In the genomic region with DNA sequence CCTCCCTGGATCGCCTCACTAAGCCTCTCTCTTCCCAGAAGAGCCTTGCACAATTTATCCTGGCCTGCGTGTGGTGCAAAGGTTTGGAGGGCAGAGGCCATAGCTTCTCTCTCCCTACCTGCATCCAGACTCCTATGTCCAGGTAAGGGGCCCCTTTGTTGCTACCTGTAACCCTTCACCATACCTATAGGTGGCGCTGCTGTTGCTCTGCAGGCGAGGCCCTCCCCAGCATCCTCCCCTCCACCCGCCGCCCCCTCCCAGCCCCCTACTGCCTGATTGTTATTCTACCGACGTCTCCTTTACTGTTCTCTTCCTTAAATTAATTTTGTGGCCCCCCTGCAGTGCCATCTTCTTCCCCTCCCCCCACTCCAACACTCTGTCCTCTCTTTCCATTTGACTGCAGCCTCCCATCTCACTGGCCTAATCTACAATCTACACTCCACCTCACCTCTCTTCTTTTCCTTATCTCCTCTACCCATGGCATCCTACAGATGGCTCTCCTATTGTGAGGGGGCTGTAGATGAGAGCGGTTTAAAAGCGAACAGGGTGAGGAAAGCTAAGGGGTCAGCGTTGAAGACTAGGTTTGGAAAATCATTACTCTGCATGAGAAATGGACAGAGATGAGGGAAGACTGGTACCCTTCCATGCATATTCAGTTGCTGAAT, we compare ENCODE assay signal across 9 mouse cellular contexts. TPM values are rescaled to one million over a fixed set of nuclear protein-coding genes. Genes with fewer than 3 reads are reported as not detected.
DNase-seq lines count a peak whose midpoint lies in the region; ATAC-seq and TF ChIP-seq lines count a peak whose summit lies in the region.
"Had no signal": no experiment of that assay in that cellular context is flagged by ENCODE, and none has a peak within 500 bp of the region (broad histone marks: within the 10 kb centered on the region; RNA-seq: fewer than 3 reads in every experiment).

No protein-coding gene starts in this region.

- ATAC-seq in forebrain, embryonic 12.5 days (ENCODE audit: low FRiP score): peak; percentile 37
- ATAC-seq in liver, embryonic 15.5 days (ENCODE audit: insufficient read depth): no peak
- no peak for ATAC-seq in stomach, postnatal 0 days (ENCODE audit: low FRiP score, low TSS enrichment)

- H3K27me3 ChIP-seq in forebrain, embryonic 12.5 days: no peaks in the 10 kb centered on the region
- no peaks in the 10 kb centered on the region for H3K27me3 ChIP-seq in liver, embryonic 15.5 days
- H3K27me3 ChIP-seq in stomach, postnatal 0 days (ENCODE audit: control insufficient read depth, insufficient read depth, low read length): no peaks in the 10 kb centered on the region
- H3K27me3 ChIP-seq: limb, embryonic 15.5 days had no signal

- peaks cover 12% of the 10 kb centered on the region; the same call in 1 of the 2 replicates for H3K36me3 ChIP-seq in forebrain, embryonic 12.5 days (replicated peaks)
- peaks cover 14% of the 10 kb centered on the region for H3K36me3 ChIP-seq in liver, embryonic 15.5 days (replicated peaks)
- peaks cover 2% of the 10 kb centered on the region; the same call in 1 of the 2 replicates for H3K36me3 ChIP-seq in stomach, postnatal 0 days (ENCODE audit: control insufficient read depth, insufficient read depth, low read length)

- TF ChIP-seq CTCF in layer of hippocampus, adult 2 months (conservative IDR thresholded peaks at IDR 0.05): peak; percentile 90
- peak; percentile 64 for TF ChIP-seq CTCF in stomach, postnatal 0 days (IDR thresholded peaks at IDR 0.05; ENCODE audit: low read depth)

- H3K4me1 ChIP-seq in forebrain, embryonic 12.5 days: peaks cover 48% of the 10 kb centered on the region
- peaks cover 17% of the 10 kb centered on the region for H3K4me1 ChIP-seq in liver, embryonic 15.5 days (replicated peaks)
- no peaks in the 10 kb centered on the region for H3K4me1 ChIP-seq in stomach, postnatal 0 days (replicated peaks; ENCODE audit: control insufficient read depth, insufficient read depth)

- DNase-seq in layer of hippocampus, adult 2 months (ENCODE audit: low spot score in 2 of 2): peak in 1 of 2 experiments; percentile 53
- DNase-seq in layer of hippocampus, adult 11-12 months (ENCODE audit: low spot score): no peak
- peak; percentile 30 for DNase-seq in c-Kit-positive CD71-positive TER-119-negative erythroid progenitor cells, embryonic 14.5 days (ENCODE audit: low read depth)
- peak; percentile 40 for DNase-seq in stomach, postnatal 0 days (ENCODE audit: low spot score)
- DNase-seq in gastrocnemius, postnatal 36 days: no peak
- DNase-seq in gastrocnemius, adult 8-10 months (ENCODE audit: low spot score in 2 of 2): no peak

- H3K9me3 ChIP-seq in forebrain, embryonic 12.5 days: no peaks in the 10 kb centered on the region
- H3K9me3 ChIP-seq in liver, embryonic 15.5 days (replicated peaks): no peaks in the 10 kb centered on the region
- H3K9me3 ChIP-seq in stomach, postnatal 0 days (ENCODE audit: control insufficient read depth, low read length): no peaks in the 10 kb centered on the region
- H3K9me3 ChIP-seq: limb, embryonic 15.5 days had no signal

- intact Hi-C loops in gastrocnemius, postnatal 36 days (cut with DNase I): loop anchor here (5.0 kb wide), 1 partner anchor 73 kb away; no protein-coding TSS in a partner anchor

- H3K9ac ChIP-seq in forebrain, embryonic 12.5 days: peak overlapping the region; percentile 49
- H3K9ac ChIP-seq in liver, embryonic 15.5 days: no peak overlapping the region
- H3K9ac ChIP-seq in stomach, postnatal 0 days (ENCODE audit: low read length): no peak overlapping the region
- H3K9ac ChIP-seq: limb, embryonic 15.5 days had no signal

- peak overlapping the region; percentile 15; the same call in 1 of the 2 replicates for H3K27ac ChIP-seq in layer of hippocampus, adult 2 months
- H3K27ac ChIP-seq in forebrain, embryonic 12.5 days: peak overlapping the region; percentile 94
- H3K27ac ChIP-seq in liver, embryonic 15.5 days (replicated peaks): no peak overlapping the region
- H3K27ac ChIP-seq in stomach, postnatal 0 days (replicated peaks): no peak overlapping the region
- H3K27ac ChIP-seq: limb, embryonic 15.5 days had no signal

- peak overlapping the region; percentile 47 for H3K4me2 ChIP-seq in forebrain, embryonic 12.5 days
- H3K4me2 ChIP-seq in liver, embryonic 15.5 days: peak overlapping the region; percentile 28
- H3K4me2 ChIP-seq in stomach, postnatal 0 days (replicated peaks; ENCODE audit: low read depth): no peak overlapping the region
- H3K4me2 ChIP-seq: limb, embryonic 15.5 days had no signal

- no peak overlapping the region for H3K4me3 ChIP-seq in layer of hippocampus, adult 2 months
- no peak overlapping the region for H3K4me3 ChIP-seq in forebrain, embryonic 12.5 days (replicated peaks)
- H3K4me3 ChIP-seq in liver, embryonic 15.5 days (replicated peaks): no peak overlapping the region
- no peak overlapping the region for H3K4me3 ChIP-seq in stomach, postnatal 0 days (ENCODE audit: low read depth, low read length)
- H3K4me3 ChIP-seq: limb, embryonic 15.5 days had no signal

- WGBS in forebrain, embryonic 12.5 days: 4% methylated on average over 11 of the region's 11 CpGs
- 12% methylated on average over 11 of the region's 11 CpGs for WGBS in liver, embryonic 15.5 days (ENCODE audit: insufficient replicate concordance)
- 17% methylated on average over 11 of the region's 11 CpGs for WGBS in stomach, postnatal 0 days

- no peak for TF ChIP-seq EP300 in stomach, postnatal 0 days (optimal IDR thresholded peaks at IDR 0.05)

RNA-seq across cellular contexts. Expression of a gene that starts 13.9 kb away (rescaled TPM):
- 10 to 100 TPM; 30.3 to 34.9 TPM for total RNA-seq in layer of hippocampus, adult 2 months (2021)
- polyA plus RNA-seq in forebrain, embryonic 12.5 days (2016; fragmentation: Nextera tagmentation; extraction: Ambion mirVana): 71.7 and 73.3 TPM in 2 replicates
- polyA plus RNA-seq in liver, embryonic 15.5 days (2015; fragmentation: Nextera tagmentation; extraction: Ambion mirVana): 34.0 and 34.6 TPM in 2 replicates
- 54.4 and 55.2 TPM in 2 replicates for polyA plus RNA-seq in stomach, postnatal 0 days (2015; fragmentation: Nextera tagmentation; extraction: Ambion mirVana)
- total RNA-seq in gastrocnemius, postnatal 36 days (2021): 10 to 100 TPM; 13.9 to 18.1 TPM
- total RNA-seq in gastrocnemius, adult 8-10 months (2022): 10 to 100 TPM; 18.5 to 19.7 (median 19.1) TPM

RNA-seq across cellular contexts. Expression of a gene that starts 34.7 kb away (rescaled TPM):
- total RNA-seq in layer of hippocampus, adult 2 months (2021): 1 to 10 TPM; 8.3 TPM
- 3.6 and 4.2 TPM in 2 replicates for polyA plus RNA-seq in forebrain, embryonic 12.5 days (2016; fragmentation: Nextera tagmentation; extraction: Ambion mirVana)
- 3.6 and 3.8 TPM in 2 replicates for polyA plus RNA-seq in liver, embryonic 15.5 days (2015; fragmentation: Nextera tagmentation; extraction: Ambion mirVana)
- polyA plus RNA-seq in stomach, postnatal 0 days (2015; fragmentation: Nextera tagmentation; extraction: Ambion mirVana): 1.4 and 2.4 TPM in 2 replicates
- total RNA-seq in gastrocnemius, postnatal 36 days (2021): 1,000 to 10,000 TPM in 1 of 2 experiments, 100 to 1,000 TPM in 1; 194 to 1,204 TPM
- 100 to 1,000 TPM; 508 to 760 (median 618) TPM for total RNA-seq in gastrocnemius, adult 8-10 months (2022)

RNA-seq across cellular contexts. Expression of a gene that starts 52.4 kb away (rescaled TPM):
- not detected for total RNA-seq in layer of hippocampus, adult 2 months (2021)
- polyA plus RNA-seq in forebrain, embryonic 12.5 days (2016; fragmentation: Nextera tagmentation; extraction: Ambion mirVana): not detected in 2 replicates
- polyA plus RNA-seq in liver, embryonic 15.5 days (2015; fragmentation: Nextera tagmentation; extraction: Ambion mirVana): not detected in 2 replicates
- not detected in 2 replicates for polyA plus RNA-seq in stomach, postnatal 0 days (2015; fragmentation: Nextera tagmentation; extraction: Ambion mirVana)
- not detected for total RNA-seq in gastrocnemius, postnatal 36 days (2021)
- total RNA-seq in gastrocnemius, adult 8-10 months (2022): not detected
- polyA plus RNA-seq: limb, embryonic 15.5 days had no signal

Comparison
In these comparisons a context has a peak if more than half of its experiments do, and no peak if none do; other contexts are left out.
1. DNase-seq: peak in c-Kit-positive CD71-positive TER-119-negative erythroid progenitor cells, embryonic 14.5 days (single experiment) and stomach, postnatal 0 days (single experiment); none in layer of hippocampus, adult 11-12 months (single experiment), gastrocnemius, postnatal 36 days (0 of 2) and gastrocnemius, adult 8-10 months (0 of 2).
2. H3K27ac ChIP-seq: peak in layer of hippocampus, adult 2 months (single experiment) and forebrain, embryonic 12.5 days (single experiment); none in liver, embryonic 15.5 days (single experiment) and stomach, postnatal 0 days (single experiment).
3. RNA of a gene that starts 34.7 kb away (total RNA-seq): 194 to 1,204 TPM in gastrocnemius, postnatal 36 days and 508 to 760 TPM in gastrocnemius, adult 8-10 months; 8.3 TPM in layer of hippocampus, adult 2 months; every median in the first group is over 10 times any median in the second.